Mouse (Mus musculus): Measurements from ENCODE around the gene Gm29866. TPM values are rescaled to one million over a fixed set of nuclear protein-coding genes. Genes with fewer than 3 reads are reported as not detected.
"Not testable (repeated sequence)": the region's sequence is repeated elsewhere in the genome, so short reads cannot be mapped to it uniquely, and the experiment has no call there.

Gm29866 gene
- polyA plus RNA-seq (2015; fragmentation: Nextera tagmentation; extraction: Ambion mirVana): not detected in 2 replicates

DNA sequence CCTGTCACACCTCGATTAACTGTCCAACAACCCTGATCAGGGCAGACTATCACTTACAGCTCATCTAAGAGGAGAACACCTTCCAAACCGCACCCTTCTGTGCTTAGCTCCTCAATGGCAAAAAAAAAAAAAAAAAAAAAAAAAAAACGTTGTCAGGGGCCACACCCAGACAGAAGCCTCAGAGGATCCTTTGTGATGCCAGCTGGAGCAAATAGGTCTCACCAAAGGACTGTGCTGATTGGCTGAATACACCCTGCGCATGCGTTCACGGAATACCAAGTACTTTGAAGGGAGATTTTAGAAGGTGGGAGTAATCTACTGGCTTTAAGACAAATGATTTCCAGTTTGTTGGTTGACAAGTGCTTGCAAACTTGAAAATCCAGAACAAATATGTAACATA, at the start of gene Gm29866:
Gene Gm29866 (minus strand): TSS at position 101 of the 400 bp plus-strand sequence.
- not testable (repeated sequence) for H3K4me2 ChIP-seq; H3K9me3 ChIP-seq; H3K36me3 ChIP-seq; ATAC-seq (ENCODE audit: low read depth); H3K27me3 ChIP-seq; H3K9ac ChIP-seq; H3K4me3 ChIP-seq; H3K4me1 ChIP-seq (replicated peaks); H3K27ac ChIP-seq (replicated peaks)
- no CpG with 5 or more reads among the region's 6 CpGs for WGBS

Other genes with a start within 250 kb of the Gm29866 start
- gene Gm20909, start 170.9 kb upstream of the Gm29866 start, polyA plus RNA-seq (2015; fragmentation: Nextera tagmentation; extraction: Ambion mirVana): not detected in 2 replicates
- not detected in 2 replicates for gene Gm20865, start 247.9 kb upstream of the Gm29866 start, polyA plus RNA-seq (2015; fragmentation: Nextera tagmentation; extraction: Ambion mirVana)

Data from neural tube, embryonic 13.5 days (tissue).